Mouse (Mus musculus): Measurements from ENCODE around the gene Sdf2.

Sdf2 gene

DNA sequence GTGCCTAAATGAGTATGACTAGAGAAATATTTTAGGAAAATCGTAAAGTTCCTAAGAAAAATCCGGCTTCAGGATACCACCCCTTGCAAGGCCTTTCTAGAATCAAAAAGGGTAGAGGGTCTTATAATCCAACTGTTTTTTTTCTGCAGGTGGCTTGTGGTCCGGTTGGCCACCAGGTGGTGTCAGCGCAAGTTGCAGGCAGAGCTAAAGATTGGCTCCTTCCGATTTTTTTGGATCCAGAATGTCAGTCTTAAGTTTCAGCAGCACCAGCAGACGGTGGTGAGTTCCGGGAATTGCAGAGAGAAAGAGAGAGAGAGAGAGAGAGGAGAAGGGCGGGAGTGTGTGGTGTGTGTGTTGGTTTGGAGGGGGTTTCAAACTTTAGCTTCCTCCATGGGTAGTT lies 17.0 kb downstream of the Sdf2 start:
- peak; percentile 75 to 83 for DNase-seq

DNA sequence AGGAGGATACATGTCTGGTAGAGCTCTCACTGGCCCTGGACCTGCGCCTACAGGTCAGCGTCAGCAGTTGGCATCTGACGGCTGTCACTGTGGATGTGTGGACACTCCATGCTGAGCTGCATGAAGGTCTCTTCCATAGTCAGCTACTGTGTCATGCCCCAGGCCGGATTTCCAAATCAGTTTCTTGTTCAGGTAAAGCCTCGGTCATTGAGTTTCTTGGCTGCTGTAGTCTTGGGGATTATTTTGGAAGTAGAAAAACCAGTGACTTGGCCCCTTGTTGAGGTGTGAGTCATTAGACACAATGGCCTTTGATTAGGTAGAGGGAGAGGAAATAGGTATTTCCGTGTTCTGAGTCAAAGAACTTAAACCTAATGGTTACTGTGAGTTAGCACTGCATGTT lies 20.0 kb downstream of the Sdf2 start:
- no peak for DNase-seq

DNA sequence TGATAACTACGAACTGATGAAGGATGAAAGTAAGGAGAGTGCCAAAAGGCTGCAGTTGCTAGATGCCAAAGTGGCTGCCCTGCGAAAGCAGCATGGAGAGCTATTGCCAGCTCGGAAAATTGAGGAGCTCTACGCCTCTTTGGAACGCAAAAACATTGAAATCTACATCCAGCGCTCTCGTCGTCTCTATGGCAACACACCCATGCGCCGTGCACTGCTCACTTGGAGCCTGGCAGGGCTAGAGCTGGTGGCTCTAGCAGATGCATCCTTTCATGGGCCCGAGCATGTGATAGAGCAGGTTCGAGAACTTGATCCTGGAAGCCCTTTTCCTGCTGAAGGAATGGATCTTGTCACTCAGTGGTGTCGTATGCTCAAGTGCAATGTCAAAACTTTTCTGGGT lies 26.4 kb downstream of the Sdf2 start:
- no peak for DNase-seq

DNA sequence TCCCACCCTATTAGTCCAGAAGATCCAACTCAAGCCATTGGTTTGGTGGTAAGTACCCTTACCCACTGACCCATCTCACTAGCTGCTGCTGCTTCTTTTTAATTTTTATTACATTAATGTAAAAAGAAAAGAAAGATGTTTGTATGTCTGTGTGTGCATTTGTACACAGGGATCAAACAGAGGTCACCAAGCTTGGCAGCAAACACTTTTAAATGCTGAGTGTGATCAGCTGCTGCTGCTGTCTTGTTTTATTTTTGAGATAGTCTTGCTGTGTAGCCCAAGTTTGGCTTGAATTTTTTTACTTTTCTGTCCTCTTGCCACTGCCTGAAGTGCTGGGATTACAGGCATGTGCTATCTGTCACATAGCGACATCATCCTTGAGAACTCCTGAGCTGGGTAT lies 30.1 kb downstream of the Sdf2 start:
- peak; percentile 46 to 52 for DNase-seq

DNA sequence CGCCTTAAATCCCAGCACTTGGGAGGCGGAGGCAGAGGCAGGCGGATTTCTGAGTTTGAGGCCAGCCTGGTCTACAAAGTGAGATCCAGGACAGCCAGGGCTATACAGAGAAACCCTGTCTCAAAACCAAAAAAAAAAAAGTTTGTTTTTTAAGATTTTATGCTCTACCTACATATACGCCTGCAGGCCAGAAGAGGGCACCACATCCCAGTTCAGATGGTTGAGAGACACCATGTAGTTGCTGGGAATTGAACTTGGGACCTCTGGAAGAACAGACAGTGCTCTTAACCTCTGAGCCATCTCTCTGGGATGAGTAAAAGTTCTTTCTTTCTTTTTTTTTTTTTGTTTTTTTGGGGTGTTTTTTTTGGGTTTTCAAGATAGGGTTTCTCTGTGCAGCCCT lies 30.6 kb downstream of the Sdf2 start:
- peak; percentile 26 to 28 for DNase-seq

DNA sequence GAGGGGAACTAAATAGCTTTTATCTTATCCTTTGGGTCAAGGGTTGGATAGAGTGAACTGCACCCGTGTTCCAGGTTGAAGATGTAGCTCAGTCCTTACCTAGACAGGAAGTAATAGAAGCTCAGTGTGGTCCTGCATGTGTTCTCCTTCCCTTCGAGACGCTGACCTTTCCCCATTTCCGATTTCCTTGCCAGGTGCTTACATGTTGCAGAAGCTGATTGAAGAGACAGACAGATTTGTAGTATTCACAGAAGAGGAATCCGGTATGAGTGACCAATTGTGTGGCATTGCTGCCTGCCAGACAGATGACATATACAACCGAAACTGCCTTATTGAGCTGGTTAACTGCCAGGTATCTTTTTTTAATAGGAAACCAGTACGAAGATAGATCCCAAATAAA lies 33.3 kb downstream of the Sdf2 start:
- DNase-seq: no peak

DNA sequence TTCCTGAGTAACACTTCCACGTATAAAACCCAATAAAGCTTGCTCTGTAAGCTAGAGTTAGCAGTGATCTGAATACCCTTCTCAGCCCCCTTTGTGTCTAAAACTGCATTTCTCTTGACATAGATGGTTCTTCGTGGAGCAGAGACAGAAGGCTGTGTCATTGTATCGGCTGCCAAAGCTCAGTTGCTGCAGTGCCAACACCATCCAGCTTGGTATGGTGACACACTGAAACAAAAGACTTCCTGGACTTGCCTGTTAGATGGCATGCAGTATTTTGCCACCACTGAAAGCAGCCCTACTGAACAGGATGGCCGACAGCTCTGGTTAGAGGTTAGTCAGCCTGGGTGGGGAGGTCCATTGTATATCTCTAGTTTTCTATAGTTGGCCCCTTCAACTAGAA lies 34.0 kb downstream of the Sdf2 start:
- DNase-seq: no peak

DNA sequence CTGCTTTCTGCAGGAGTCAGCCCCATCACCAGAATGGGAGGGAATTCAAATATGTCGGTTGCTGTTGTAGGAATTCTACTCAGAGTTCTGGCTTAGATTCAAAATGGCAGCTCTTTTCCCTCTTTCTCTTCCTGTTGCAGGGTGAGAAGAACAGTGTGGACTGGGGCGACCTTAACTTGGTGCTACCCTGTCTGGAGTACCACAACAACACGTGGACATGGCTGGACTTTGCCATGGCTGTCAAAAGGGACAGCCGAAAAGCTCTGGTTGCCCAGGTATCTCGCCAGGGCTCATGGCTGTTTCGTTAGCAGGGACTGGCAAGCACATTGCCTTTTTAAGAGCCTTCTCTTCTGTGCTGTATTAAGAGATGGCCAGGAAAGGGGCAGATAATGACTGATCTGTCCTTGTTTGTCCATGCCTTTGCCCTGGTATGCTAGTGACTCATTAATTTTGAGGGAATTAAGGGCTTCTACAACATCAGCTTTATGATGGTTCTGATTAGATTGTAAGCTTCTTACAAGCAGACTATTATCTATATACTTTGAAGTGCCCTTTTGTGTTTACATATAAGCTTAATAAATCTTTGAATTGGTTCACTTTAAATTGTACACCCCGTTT lies 43.7 kb downstream of the Sdf2 start:
- DNase-seq: no peak

DNA sequence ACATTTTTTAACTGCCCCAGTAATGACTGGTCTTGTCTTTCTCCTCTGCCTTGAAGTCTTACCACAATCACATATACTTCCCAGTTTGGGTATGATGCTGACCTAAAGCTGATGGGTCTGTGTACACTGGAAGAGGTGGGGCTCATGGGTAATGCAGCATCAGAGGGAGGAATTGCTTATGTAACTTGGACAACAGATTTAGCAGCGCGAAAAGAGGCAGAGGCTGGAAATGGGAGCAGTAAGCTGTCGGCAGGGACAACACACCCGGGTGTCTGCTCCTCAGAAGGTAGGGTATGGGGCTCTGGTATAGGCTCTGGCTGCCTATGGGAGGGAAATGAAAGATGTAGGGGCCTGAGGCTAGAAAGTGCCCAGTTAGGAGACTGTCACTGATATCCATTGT lies 45.1 kb downstream of the Sdf2 start, which contains the start of gene BC030499:
TSS of gene BC030499 (plus strand) at position 188 of the 400 bp plus-strand sequence.
- no peak for DNase-seq

DNA sequence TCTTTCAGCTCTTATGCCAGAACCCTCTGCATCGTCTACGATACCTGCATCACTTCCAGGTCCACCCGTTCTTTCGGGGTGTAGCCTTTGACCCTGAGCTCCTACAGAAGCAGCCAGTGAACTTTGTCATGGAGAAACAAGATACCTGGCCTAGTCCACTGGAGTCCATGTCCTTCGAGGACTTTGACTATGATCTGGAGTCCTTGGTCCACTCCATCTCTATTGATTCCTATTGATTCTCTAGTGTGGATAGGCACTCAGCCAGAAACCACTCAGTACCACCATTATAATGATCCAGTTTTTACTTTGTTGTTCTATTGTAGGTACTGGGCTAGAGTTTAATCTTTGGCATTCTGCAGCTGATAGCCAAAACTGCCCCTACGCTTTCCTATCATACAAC lies 49.0 kb downstream of the Sdf2 start:
- no peak for DNase-seq

DNA sequence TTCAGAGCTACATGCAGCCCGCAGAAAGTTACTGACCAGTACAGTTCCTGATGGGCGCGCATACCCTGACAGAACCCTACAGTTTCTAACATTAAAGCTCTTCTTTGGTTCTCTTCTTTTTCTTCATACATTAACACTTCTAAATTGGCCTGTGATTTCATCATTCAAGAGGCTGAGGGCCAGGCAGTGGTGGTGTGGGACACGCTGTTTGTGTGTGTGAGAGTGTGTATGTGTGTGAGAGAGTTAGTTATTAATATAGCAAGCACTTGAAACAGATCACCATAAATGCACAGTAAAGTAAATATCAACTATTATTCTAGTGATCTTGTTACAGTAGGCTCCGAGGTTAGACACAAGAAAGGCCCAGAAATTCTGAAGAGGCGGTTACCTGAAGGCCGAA lies 55.4 kb downstream of the Sdf2 start:
- DNase-seq: no peak

DNA sequence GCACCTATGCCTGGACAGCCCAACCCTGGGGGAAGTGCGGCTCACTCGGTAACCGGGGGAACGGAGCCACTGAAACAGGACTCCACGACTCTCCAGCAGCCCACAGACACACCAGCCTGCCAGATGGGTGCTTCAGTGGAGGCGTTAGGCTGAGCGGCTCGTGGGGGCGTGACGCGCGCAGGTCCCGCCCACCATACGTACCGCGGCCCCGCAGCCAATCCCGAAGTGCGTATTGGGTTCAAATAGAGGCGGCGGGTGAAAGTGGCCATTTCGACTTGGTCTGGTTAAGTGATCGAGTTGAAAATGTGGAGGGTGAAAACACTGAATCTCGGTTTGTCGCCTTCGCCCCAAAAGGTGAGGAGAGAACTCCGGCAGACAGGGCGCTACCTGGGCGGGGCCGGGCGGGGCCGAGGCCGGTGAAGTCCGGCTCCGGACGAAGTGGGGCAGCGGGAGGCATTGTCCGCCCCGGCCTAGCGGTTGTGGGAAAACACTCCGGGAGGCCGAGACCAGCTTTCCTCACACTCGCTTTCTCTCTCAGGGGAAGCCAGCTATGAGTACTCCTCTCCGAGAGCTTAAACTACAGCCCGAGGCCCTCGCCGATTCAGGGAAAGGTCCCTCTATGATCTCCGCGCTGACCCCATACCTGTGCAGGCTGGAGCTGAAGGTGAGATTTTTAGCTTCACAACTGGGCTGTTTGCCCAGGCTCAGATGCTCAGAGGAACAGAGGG lies 56.0 kb downstream of the Sdf2 start, which contains the start of gene Spag5:
TSS of gene Spag5 (plus strand) at position 173 of the 728 bp plus-strand sequence.
- DNase-seq: peak; percentile 91 to 95
